Mouse (Mus musculus) embryonic facial prominence, embryonic 15.5 days (tissue): Measurements from ENCODE around the gene Clec16a. TPM values are rescaled to one million over a fixed set of nuclear protein-coding genes. Genes with fewer than 3 reads are reported as not detected.

Source experiments
- ATAC-seq: fragments of 200-750 bp; cut with Nextera tagmentation; 2 replicates; pipeline ENCODE4 v1.8.0; 2017; ENCODE audit warnings: low read depth, moderate TSS enrichment; ENCODE audit not compliant: insufficient number of reproducible peaks, low FRiP score, low TSS enrichment
- H3K27ac ChIP-seq: fragments of 300-500 bp; sonication (generic); replicated peaks from 2 replicates; pipeline ENCODE4 v1.5.1; 2015; ENCODE audit warnings: mild to moderate bottlenecking, inconsistent platforms
- H3K27me3 ChIP-seq: fragments of 300-500 bp; sonication (generic); 2 replicates; pipeline ENCODE4 v1.6.1; 2015; ENCODE audit warnings: inconsistent platforms
- H3K36me3 ChIP-seq: fragments of 300-500 bp; sonication (generic); 2 replicates; pipeline ENCODE4 v1.6.1; 2015; ENCODE audit warnings: mild to moderate bottlenecking, inconsistent platforms
- H3K4me1 ChIP-seq: fragments of 300-500 bp; sonication (generic); 2 replicates; pipeline ENCODE4 v1.6.1; 2015; ENCODE audit warnings: inconsistent platforms
- H3K4me2 ChIP-seq: fragments of 300-500 bp; sonication (generic); replicated peaks from 2 replicates; pipeline ENCODE4 v1.6.1; 2015; ENCODE audit warnings: mild to moderate bottlenecking, inconsistent platforms
- H3K4me3 ChIP-seq: fragments of 300-500 bp; sonication (generic); replicated peaks from 2 replicates; pipeline ENCODE4 v1.5.1; 2015; ENCODE audit warnings: mild to moderate bottlenecking, inconsistent platforms
- H3K9ac ChIP-seq: fragments of 300-500 bp; sonication (generic); 2 replicates; pipeline ENCODE4 v1.6.1; 2015; ENCODE audit warnings: inconsistent platforms
- H3K9me3 ChIP-seq: fragments of 300-500 bp; sonication (generic); replicated peaks from 2 replicates; pipeline ENCODE4 v1.6.1; 2016; ENCODE audit warnings: inconsistent platforms
- WGBS: fragments of 180-500 bp; shearing (Covaris S2); methylation state at CpG from one replicate; pipeline ENCODE4 v1.1.7; 2015; 5-methylcytosine and 5-hydroxymethylcytosine counted together
- polyA plus RNA-seq: library from polyadenylated mRNA; unstranded; fragments of >200 nt; fragmentation: Nextera tagmentation; extraction: Ambion mirVana; gene quantifications from 2 replicates; pipeline ENCODE4 v1.2.1, GENCODE M21; 2015

Clec16a gene
- polyA plus RNA-seq, 1 experiment from 2014 or later, result 39.6 TPM

DNA sequence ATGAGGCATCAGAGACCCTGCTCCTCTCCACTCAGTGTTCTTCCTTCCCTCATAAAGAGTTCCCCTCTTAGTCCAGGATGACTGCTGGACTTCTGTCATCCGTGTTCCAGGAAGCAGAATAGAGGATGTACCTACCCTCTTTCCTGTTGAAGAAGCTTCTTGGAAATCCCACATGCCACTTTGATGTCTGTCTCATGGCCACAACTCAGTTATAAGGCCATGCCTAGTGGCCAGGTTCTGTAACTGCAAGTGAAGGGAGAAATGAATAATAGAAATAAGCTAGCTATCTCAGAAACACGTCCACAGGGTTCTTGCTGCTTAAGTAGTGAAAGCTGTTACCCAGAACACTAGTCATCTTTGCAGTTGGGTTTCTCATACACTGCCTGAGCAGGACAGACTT, 180.0 kb downstream of the Clec16a start:
- H3K9me3 ChIP-seq, result no peaks in the 10 kb centered on the region
- H3K27me3 ChIP-seq, result no peaks in the 10 kb centered on the region
- 0 out of 2 replicates have a peak, but pooled peaks cover 3% of the 10 kb centered on the region for H3K4me1 ChIP-seq
- H3K4me2 ChIP-seq, result no peak overlapping the region
- H3K27ac ChIP-seq, result no peak overlapping the region
- no peak overlapping the region for H3K4me3 ChIP-seq
- H3K9ac ChIP-seq, result no peak overlapping the region
- H3K36me3 ChIP-seq, result no peaks in the 10 kb centered on the region
- WGBS, result 63% methylated on average over 2 of the region's 2 CpGs
- ATAC-seq, result no peak

DNA sequence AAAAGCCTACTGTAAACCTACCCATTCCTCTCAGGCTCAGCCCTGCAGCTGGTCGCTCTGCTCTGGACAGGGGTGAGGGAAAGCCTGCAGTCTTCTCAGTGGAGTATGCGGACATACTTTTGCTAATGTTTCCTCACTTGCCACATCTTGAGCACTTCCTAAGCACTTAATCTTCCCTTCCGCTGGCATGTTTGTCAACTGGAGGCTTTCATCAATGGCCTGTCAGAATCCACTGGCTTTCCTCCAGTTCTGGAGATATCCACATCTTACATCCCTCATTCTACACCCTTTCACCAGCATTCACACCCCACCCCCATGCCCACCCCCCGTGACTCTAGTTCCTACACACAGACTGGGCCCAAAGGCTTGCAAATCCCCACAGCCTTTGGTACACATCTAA, 182.5 kb downstream of the Clec16a start:
- Histone ChIP-seq H3K36me3 (no peaks in the 10 kb centered on the region), H3K27me3 (no peaks in the 10 kb centered on the region), H3K9ac (no peak overlapping the region), H3K4me2 (no peak overlapping the region), H3K4me3 (no peak overlapping the region), H3K27ac (no peak overlapping the region), H3K9me3 (no peaks in the 10 kb centered on the region), H3K4me1 (0 out of 2 replicates have a peak, but pooled peaks cover 3% of the 10 kb centered on the region)
- WGBS, result 69% methylated on average over 4 of the region's 4 CpGs
- ATAC-seq, result no peak

DNA sequence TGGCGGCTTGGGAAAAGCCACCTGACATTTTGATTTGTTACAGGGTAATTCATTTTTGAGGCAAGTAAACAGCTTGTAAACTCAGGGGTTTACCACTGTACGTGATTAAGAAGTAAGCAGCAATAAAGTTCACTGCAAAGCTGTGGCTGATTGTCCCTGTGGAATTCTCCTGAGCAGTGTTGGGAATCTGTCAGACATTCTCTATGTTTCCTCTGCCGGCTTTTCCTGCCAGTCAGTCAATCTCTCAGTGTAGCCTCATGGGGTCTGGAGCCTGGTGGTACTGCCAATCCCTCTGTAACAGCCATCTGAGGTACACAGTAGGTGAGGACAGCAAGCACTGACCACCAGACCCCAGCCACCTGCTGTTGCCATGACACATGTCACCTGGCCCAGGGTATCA, 183.7 kb downstream of the Clec16a start:
- H3K4me2 ChIP-seq, result no peak overlapping the region
- 59% methylated on average over 3 of the region's 3 CpGs for WGBS
- no peaks in the 10 kb centered on the region for H3K36me3 ChIP-seq
- no peak for ATAC-seq
- no peaks in the 10 kb centered on the region for H3K4me1 ChIP-seq
- no peak overlapping the region for H3K9ac ChIP-seq
- no peaks in the 10 kb centered on the region for H3K27me3 ChIP-seq
- no peak overlapping the region for H3K27ac ChIP-seq
- H3K4me3 ChIP-seq, result no peak overlapping the region
- H3K9me3 ChIP-seq, result no peaks in the 10 kb centered on the region

DNA sequence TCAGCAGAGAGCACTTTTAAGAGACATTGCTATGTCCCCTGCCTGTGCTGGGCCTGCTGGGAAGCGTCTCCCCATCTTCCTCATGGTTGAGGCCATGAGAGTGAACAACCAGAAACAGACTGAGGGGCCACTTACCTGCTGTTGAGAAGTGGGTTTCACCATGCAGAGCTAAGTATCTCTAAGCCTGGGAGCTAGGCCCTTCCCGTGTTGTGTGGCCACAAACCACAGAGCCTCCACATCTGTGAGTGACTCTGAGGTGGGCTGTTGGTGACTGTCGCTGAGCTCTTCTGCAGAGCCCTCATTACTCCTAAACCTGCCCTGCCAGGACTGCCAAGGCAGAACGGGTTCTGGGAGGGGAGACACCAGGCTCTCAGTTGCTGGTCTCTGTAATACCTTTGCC, 185.8 kb downstream of the Clec16a start:
- Histone ChIP-seq H3K4me1 (no peaks in the 10 kb centered on the region), H3K4me3 (no peak overlapping the region), H3K9ac (no peak overlapping the region), H3K27ac (no peak overlapping the region), H3K36me3 (no peaks in the 10 kb centered on the region), H3K9me3 (no peaks in the 10 kb centered on the region), H3K27me3 (no peaks in the 10 kb centered on the region), H3K4me2 (no peak overlapping the region)
- 80% methylated on average over 4 of the region's 4 CpGs for WGBS
- ATAC-seq, result no peak

DNA sequence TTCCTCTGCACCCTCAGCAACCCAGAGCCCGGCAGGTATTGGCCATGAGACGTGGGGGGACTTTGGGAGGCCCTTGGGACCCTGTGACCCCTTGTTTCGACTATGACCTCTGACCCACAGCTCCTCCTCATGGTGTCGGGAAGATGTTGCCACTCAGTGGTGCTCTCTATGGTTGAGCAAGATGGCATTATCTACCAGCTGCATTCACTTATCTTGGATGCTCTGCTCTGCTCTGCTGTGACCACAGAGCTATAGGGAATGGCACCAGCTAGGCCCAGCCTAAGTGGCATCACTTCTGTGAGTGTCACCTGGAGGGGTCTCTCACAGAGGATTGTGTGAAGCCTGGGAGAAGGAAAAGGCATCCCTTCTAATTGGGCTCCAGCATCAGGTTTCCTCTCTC, 186.6 kb downstream of the Clec16a start:
- no peak overlapping the region for H3K9ac ChIP-seq

DNA sequence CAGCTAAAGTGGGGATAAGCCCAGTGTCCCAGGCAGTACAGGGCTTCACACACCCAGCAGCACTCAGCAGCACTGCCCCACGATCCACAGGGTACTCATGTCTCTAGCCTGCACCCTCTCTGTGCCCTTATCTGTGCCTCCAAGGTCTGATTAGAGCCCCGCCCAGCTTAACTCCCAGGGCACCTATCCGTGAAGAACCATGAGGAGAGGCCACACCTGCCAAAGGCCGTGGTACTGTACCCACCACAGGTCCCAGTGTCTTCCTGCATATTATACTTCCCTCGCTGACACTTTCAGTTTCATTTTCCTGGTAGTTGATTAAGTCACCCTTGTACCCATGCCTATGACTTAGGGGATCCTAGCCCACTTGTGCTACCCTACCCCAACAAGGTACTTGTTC, 187.3 kb downstream of the Clec16a start:
- no peaks in the 10 kb centered on the region for H3K4me1 ChIP-seq
- H3K4me2 ChIP-seq, result no peak overlapping the region
- ATAC-seq, result no peak
- no peaks in the 10 kb centered on the region for H3K9me3 ChIP-seq
- no peaks in the 10 kb centered on the region for H3K27me3 ChIP-seq
- no peak overlapping the region for H3K4me3 ChIP-seq
- no peak overlapping the region for H3K27ac ChIP-seq
- no peak overlapping the region for H3K9ac ChIP-seq
- no peaks in the 10 kb centered on the region for H3K36me3 ChIP-seq
- 73% methylated on average over 5 of the region's 5 CpGs for WGBS

More for the DNA sequence above, 186.6 kb downstream of the Clec16a start:
- no peaks in the 10 kb centered on the region for H3K9me3 ChIP-seq
- 67% methylated on average over 4 of the region's 4 CpGs for WGBS
- no peak overlapping the region for H3K4me3 ChIP-seq
- no peak overlapping the region for H3K4me2 ChIP-seq
- no peak for ATAC-seq
- H3K27ac ChIP-seq, result no peak overlapping the region
- no peaks in the 10 kb centered on the region for H3K27me3 ChIP-seq
- H3K36me3 ChIP-seq, result no peaks in the 10 kb centered on the region
- no peaks in the 10 kb centered on the region for H3K4me1 ChIP-seq

DNA sequence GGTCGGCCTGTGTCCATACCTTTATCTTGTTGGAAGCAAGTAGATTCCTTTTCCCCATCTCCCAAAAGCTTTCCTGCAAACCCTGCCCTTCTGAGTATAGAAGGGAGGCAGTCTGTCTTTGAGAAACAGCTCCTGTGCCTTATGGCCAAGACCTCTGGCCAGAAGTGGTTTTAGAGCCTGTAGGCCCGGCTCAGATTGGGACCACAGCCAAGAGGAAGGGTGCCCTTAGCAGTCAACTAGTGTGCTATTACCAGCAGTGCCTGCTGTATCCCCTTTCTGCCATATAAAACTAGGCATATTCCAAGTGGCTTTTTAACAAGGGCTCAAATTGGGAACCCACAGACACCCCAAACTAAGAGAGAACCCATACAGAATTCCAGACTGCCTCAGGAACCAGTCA, 190.6 kb downstream of the Clec16a start:
- Histone ChIP-seq H3K27ac (no peak overlapping the region), H3K27me3 (no peaks in the 10 kb centered on the region), H3K36me3 (no peaks in the 10 kb centered on the region), H3K4me3 (no peak overlapping the region), H3K9me3 (no peaks in the 10 kb centered on the region), H3K4me1 (peaks cover 22% of the 10 kb centered on the region), H3K9ac (no peak overlapping the region), H3K4me2 (no peak overlapping the region)
- no peak for ATAC-seq
- WGBS, result 71% methylated on average over 2 of the region's 2 CpGs

DNA sequence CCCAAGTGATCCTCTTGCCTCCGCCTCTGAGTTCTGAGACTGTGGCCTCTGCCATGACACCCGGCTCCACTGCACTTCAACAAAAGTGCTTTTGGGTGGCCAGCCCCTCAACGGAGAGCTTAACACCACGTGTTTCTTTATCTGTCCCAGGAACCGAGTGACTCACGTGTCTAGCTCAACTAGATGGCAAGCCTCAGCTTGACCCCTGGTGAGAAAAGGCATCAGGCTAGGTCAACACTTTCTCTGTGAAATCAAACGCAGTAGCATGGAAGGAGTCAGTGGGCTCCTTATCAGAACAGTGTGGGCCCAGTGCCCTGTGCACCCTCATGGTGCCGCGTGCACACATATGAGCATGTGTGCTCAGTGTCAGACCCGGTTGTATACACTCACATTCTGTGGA, 191.2 kb downstream of the Clec16a start:
- no peak for ATAC-seq
- H3K4me1 ChIP-seq, result peaks cover 26% of the 10 kb centered on the region
- no peaks in the 10 kb centered on the region for H3K27me3 ChIP-seq
- no peaks in the 10 kb centered on the region for H3K9me3 ChIP-seq
- 71% methylated on average over 10 of the region's 10 CpGs for WGBS
- no peak overlapping the region for H3K9ac ChIP-seq
- H3K27ac ChIP-seq, result no peak overlapping the region
- no peaks in the 10 kb centered on the region for H3K36me3 ChIP-seq
- H3K4me2 ChIP-seq, result no peak overlapping the region
- no peak overlapping the region for H3K4me3 ChIP-seq

DNA sequence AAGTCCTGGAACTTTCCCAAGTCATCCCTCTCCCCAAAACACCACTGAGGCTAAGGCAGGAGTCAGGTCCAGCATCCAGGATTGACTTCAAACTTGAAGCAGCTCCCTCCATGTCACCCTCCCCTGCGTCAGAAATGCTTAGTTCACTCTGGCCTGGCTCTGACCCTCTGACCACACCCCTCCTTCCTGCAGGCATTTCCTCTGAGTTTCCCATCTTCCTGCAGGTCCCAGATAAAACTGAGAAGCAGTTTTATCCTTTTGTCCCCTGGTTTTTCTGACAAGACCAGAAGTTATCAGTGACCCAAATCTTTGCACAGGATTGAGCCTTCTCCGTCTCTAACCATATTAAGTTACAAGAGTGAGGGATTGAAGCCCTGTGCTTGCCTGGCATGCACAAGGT, 192.4 kb downstream of the Clec16a start:
- WGBS, result 59% methylated on average over 2 of the region's 2 CpGs
- no peaks in the 10 kb centered on the region for H3K9me3 ChIP-seq

DNA sequence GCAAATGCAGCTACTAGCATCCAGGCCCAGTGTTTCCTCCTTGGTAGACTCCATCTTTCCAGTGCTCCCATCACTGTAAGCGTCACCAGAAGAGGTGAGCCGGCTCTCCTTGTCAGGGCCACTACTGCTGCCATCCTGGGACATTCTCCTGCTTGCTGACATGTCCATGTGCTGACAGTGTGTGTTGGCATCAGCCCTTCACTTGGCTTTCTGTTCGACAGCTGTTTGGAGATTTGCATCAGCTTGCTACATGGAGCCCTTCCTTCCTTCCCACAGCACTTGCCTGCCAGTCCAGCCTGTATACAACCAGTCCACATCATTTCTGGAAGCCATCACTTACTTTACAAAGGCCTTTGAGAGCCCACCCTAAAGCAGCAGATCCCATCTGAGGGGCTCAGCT, 193.7 kb downstream of the Clec16a start:
- Histone ChIP-seq H3K4me2 (no peak overlapping the region), H3K36me3 (no peaks in the 10 kb centered on the region), H3K27ac (0 out of 2 replicates have a peak overlapping the region, but pooled peaks have one; percentile 55), H3K4me3 (no peak overlapping the region), H3K9ac (no peak overlapping the region), H3K9me3 (no peaks in the 10 kb centered on the region), H3K4me1 (peaks cover 44% of the 10 kb centered on the region), H3K27me3 (no peaks in the 10 kb centered on the region)
- ATAC-seq, result no peak
- WGBS, result 62% methylated on average over 3 of the region's 3 CpGs

More for the DNA sequence above, 192.4 kb downstream of the Clec16a start:
- H3K9ac ChIP-seq, result no peak overlapping the region
- no peaks in the 10 kb centered on the region for H3K36me3 ChIP-seq
- H3K4me2 ChIP-seq, result no peak overlapping the region
- no peak overlapping the region for H3K4me3 ChIP-seq
- no peak for ATAC-seq
- peaks cover 38% of the 10 kb centered on the region for H3K4me1 ChIP-seq
- H3K27me3 ChIP-seq, result no peaks in the 10 kb centered on the region
- H3K27ac ChIP-seq, result 0 out of 2 replicates have a peak overlapping the region, but pooled peaks have one; percentile 55

DNA sequence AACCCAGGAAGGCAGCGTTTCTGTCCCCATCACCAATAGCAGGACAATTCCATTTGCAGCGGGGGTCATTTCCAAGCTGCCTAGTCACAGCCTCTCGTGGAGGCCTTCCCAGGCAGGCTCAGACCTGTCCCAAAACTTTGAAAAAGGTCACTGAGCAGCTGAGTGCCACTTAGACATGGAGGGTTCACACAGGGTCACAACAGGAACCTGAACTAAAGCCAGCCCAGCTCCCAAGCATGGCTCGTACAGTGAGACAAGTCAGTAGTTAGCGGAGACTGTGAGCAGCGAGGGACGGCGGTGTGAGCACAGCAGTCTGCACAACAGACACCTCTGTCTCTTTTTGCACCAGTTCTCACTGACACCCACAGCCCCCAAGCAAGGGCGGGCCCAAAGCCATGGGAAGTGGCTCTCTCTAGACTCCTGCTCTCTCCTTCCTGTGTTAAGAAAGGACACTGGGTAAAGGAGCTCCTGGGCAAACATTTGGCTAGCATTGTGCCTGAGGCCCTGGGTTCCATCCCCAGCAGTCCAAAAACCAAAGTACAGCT, 194.8 kb downstream of the Clec16a start:
- H3K9me3 ChIP-seq, result no peaks in the 10 kb centered on the region
- WGBS, result 59% methylated on average over 9 of the region's 9 CpGs
- no peak overlapping the region for H3K4me3 ChIP-seq
- H3K4me1 ChIP-seq, result peaks cover 49% of the 10 kb centered on the region
- no peaks in the 10 kb centered on the region for H3K36me3 ChIP-seq
- no peak overlapping the region for H3K9ac ChIP-seq
- H3K4me2 ChIP-seq, result no peak overlapping the region
- peak overlapping the region; percentile 28; the same call in 1 of the 2 replicates for H3K27ac ChIP-seq
- ATAC-seq, result no peak
- no peaks in the 10 kb centered on the region for H3K27me3 ChIP-seq

DNA sequence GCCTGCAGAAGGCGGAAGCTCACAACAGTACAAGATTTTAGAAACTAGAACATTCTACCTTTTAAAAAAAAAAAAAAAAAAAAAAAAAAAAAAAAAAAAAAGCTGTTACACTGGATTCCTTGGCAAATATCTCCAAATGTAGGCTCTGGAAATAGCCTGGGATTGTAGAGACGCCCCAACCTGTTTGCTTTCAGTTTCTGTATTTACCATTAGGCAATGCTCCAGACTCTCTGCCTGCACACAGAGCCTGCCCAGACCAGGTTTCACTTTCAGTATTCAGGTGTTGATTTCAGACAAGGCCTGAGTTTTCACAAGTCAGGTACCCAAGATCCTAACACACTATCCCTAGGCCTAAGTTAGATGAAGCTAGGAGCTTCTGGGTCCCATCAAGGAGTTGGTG, 195.9 kb downstream of the Clec16a start:
- Histone ChIP-seq H3K9me3 (no peaks in the 10 kb centered on the region), H3K4me2 (no peak overlapping the region), H3K27me3 (no peaks in the 10 kb centered on the region), H3K36me3 (no peaks in the 10 kb centered on the region), H3K4me1 (peaks cover 58% of the 10 kb centered on the region), H3K9ac (no peak overlapping the region), H3K27ac (peak overlapping the region; percentile 41; the same call in 1 of the 2 replicates), H3K4me3 (no peak overlapping the region)
- WGBS, result 52% methylated on average over 2 of the region's 2 CpGs
- ATAC-seq, result no peak
